Mouse (Mus musculus) spleen, adult 2 months (tissue): ENCODE data around the gene Pde4d.

Source experiments
- CTCF ChIP-seq: fragments of 200-500 bp; IDR thresholded peaks from 2 replicates; pipeline ENCODE4 v1.5.1; 2011; ENCODE audit warnings: mild to moderate bottlenecking, inconsistent platforms; ENCODE audit not compliant: insufficient read depth, insufficient read length, insufficient replicate concordance; ENCODE audit errors: extremely low read depth
- POLR2A ChIP-seq: fragments of 200-500 bp; IDR thresholded peaks from 2 replicates; pipeline ENCODE4 v1.6.1; 2011; ENCODE audit warnings: low read depth, low read length, inconsistent platforms

DNA sequence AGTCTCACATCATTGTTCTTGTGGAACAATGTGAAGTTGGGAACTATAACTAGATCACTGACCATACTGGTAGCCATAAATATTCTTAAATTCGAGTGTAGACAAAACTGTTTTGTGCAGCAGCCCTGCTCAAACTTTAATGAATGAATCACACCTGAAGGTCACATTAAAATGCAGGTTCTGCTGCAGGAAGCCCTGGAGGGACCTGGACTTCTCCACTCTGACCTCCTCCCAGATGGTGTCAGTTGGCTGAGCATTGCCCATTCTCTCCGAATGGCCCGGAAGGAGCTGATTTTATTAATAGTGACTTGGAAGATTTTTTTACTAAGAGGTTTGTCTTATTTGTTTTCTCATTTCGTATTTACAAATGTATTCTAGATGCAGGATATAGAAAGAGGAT is 624.3 kb downstream of the Pde4d start:
- no peak for TF ChIP-seq CTCF
- no peak for TF ChIP-seq POLR2A
